Mouse (Mus musculus) splenic B cell, adult 2 months (primary cell): ENCODE data around the gene Dhcr24.

ENCODE experiments used
- DNase-seq: peaks from one replicate; pipeline ENCODE4 v3.0.0-alpha.2; 2011; ENCODE audit warnings: low read depth, low spot score
- H3K27me3 ChIP-seq: 2 replicates; pipeline ENCODE4 v1.6.1; 2012; ENCODE audit warnings: mild to moderate bottlenecking, low read length, moderate library complexity, mixed read lengths; ENCODE audit not compliant: control insufficient read depth, poor library complexity, insufficient read depth, severe bottlenecking
- H3K36me3 ChIP-seq: 2 replicates; pipeline ENCODE4 v1.6.1; 2012; ENCODE audit warnings: mild to moderate bottlenecking, low read length, moderate library complexity, mixed read lengths; ENCODE audit not compliant: control insufficient read depth, poor library complexity, insufficient read depth, severe bottlenecking

The Dhcr24 gene

DNA sequence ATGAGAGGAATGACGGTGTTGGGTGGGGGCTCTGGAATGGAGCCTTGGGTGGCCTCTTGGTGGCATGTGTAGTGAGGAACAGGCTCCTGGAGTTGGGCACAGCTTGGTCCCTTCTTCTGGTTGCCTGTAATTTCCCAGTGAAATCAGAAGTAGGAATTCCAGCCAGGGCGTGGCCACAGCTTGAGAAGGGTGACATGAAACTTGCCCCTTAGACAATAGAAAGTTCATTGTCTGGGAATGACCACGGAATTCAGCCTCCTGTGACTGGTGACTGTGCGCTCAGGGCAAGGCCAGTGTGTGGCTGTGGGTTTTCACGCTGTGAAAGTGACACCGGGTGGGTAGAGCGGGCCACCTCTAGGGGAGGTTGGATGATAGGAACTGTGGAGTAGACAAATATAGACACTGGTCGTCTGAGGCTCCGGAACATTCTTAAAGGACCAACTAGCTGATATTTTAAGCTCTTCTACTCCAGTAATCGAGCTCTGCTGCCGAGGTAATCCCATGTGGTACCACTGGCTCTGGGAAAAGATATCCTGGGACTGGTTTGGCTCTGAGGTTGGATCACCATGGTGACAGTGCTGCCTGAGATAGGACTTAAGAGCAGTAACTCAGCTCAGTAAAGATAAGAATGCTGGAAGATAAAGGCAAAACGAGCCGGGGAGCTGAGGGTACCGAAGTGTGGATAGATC is 20.5 kb downstream of the Dhcr24 start:
- no peaks in the 10 kb centered on the region for H3K27me3 ChIP-seq
- H3K36me3 ChIP-seq: peaks cover 2% of the 10 kb centered on the region; the same call in 1 of the 2 replicates
- no peak for DNase-seq

DNA sequence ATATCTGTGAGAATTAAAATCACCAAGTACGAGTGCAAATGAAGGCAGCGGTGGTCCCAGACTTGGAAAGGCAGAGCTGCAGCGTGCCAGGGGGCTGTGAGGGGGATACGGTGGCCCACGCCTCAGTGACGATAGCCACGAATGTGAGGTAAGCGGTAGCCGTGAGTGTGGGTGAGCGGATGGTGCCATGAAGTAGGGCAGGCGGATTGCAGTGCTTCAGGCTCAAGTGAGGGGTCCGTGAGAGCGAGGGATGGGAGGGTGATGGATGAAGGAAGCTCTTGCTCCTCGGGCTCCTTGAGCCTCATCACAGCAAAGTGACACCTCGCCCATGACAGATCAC is 21.0 kb downstream of the Dhcr24 start:
- peaks cover 2% of the 10 kb centered on the region; the same call in 1 of the 2 replicates for H3K36me3 ChIP-seq
- no peaks in the 10 kb centered on the region for H3K27me3 ChIP-seq
- no peak for DNase-seq

DNA sequence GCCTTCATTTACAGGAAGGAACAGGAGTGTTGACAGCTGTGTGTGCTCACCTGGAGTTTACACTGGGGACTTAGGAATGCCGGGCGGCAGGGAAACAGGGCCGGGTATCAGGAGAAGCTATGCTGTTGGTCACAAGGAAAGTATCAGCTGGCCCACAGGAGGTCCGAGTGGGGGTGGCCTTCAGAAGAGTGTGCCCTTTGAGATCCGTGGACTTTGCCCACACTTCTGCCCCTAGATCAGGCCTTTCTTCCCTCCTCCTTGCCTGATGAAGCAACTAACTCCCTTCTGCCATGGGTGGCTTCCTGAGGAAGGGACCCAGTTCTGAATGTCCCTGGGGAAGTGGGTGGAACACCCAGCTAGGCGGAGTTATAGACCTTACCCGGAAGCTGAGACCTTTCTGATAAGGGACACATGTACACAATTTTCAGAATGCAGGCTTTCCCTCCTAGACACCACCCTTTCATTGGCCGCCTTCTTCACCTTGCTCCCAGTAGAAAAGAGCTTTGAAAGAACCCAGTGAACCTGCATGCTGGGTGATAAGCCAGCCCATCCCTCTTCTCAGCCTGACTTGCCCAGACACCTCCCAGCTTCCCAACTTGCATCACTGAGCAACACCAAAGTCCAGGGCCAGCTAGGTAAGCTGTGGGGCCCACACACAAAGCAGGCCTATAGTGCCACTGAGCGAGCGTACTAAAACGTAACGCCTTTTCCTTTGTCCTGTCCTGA is 21.8 kb downstream of the Dhcr24 start:
- Histone ChIP-seq H3K27me3 (no peaks in the 10 kb centered on the region), H3K36me3 (peaks cover 2% of the 10 kb centered on the region; the same call in 1 of the 2 replicates)
- DNase-seq: no peak

DNA sequence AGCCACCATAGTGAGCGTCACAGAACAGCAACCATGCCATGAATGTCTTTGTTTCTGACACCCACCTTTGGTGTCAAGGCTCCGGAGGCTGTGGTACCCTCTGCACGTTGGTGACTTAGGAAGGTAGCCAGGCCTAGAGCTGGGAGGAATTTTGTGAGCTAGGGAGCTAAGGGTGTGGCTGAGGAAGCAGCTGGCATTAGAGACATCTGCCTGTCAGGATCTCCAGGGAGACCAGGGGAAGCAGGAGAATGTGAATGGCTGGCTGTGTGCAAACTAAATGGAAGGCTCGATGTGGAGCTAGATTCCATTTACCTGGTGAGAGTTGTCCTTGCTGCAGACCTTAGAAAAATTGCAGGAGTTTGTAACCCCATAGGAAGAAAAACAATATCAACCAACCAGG is 23.8 kb downstream of the Dhcr24 start:
- Histone ChIP-seq H3K27me3 (no peaks in the 10 kb centered on the region), H3K36me3 (peaks cover 1% of the 10 kb centered on the region; the same call in 1 of the 2 replicates)

DNA sequence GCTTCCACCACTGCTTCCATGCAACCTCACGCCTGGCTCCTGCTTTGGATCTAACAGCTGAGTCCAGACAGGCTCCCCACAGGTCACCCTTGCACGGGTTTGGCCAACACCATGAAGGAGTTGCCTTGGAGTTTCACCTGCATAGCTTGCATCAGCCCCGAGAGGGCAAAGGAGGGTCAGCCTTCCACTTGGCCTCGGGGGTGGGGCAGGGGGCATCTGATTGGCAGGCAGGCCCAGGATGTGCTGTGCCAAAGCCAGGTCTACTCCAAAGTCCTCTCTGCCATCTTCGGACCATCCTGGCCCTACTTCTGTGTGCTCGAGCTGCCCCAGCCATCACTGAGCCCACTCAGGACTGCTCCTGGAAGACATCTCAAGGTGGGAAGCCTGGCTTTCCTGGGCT is 26.2 kb downstream of the Dhcr24 start:
- no peaks in the 10 kb centered on the region for H3K36me3 ChIP-seq

More for the DNA sequence above, 23.8 kb downstream of the Dhcr24 start:
- no peak for DNase-seq

DNA sequence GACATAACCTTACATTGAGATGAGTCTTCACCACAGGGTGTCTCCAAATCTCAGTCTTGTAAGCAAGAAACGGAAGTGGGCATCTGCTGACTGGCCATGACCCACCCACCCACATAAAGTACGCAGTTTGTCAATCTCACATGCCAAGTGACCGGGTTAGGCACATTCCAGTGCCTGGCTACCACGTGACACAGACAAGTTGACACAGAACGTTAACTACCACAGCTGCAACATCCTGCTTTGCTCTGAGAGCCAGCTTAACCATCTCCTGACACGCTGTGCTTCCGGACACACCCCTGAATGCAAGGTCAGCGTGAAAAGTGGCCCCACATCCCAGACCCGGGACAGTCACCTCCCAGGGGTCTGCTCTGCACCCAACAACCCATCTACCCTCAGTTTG is 29.3 kb downstream of the Dhcr24 start:
- Histone ChIP-seq H3K27me3 (no peaks in the 10 kb centered on the region), H3K36me3 (no peaks in the 10 kb centered on the region)
- DNase-seq: peak; percentile 69

More for the DNA sequence above, 26.2 kb downstream of the Dhcr24 start:
- H3K27me3 ChIP-seq: no peaks in the 10 kb centered on the region
- DNase-seq: no peak

DNA sequence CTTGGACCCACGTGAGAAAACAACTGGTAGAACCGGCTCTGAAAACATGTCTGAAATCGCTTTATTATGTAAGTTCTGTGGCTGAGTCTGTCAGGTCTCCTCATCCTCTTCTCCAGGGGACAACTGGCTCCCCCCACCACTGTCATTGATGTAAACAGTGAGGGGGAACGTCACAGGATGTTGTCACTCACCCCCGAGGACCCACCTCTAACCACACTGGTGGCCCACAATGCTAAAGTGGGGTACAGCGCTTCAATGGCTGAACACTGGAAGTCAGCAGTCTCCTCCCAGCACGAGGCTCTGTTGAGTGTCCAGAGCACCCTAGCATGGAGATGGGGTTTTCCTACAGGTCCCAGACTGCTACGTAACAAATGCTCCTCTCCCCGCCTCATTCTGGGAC is 30.0 kb downstream of the Dhcr24 start:
- Histone ChIP-seq H3K27me3 (no peaks in the 10 kb centered on the region), H3K36me3 (no peaks in the 10 kb centered on the region)
- peak; percentile 52 for DNase-seq

DNA sequence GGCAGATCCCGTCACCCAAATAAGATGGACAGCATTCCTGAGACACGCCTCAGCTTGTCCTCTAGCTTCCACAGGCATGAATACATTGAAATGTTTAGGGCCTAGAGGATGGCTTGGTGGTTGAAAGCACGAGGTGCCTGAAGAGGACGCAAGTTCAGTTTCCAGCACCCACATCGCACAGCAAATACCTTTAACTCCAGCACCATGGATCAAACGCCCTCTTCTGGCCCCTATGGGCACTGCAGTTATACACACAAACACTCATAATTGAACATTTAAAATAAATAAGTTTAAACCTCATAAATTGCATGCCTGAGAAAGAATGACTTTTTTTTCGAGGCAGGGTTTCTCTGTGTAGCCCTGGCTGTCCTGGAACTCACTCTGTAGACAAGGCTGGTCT is 32.8 kb downstream of the Dhcr24 start:
- Histone ChIP-seq H3K27me3 (no peaks in the 10 kb centered on the region), H3K36me3 (no peaks in the 10 kb centered on the region)
- peak; percentile 21 for DNase-seq

DNA sequence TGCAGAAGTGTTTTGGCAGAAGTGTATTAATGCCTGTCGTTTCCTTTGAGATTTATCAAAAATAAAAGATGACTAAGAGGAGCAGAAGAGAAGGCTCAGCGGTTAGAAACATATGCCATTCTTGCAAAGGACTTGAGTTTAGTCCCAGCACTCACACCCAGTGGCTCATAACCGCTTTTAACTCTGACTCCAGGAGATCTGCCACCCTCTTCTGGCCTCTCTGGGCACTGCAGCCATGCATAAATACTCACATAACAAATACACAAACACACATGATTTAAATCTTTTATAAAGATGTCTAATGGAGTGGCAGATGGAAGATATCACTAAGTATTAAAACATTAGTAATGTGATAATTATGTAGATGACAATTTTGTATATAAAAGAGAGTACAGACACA is 35.4 kb downstream of the Dhcr24 start:
- Histone ChIP-seq H3K36me3 (no peaks in the 10 kb centered on the region), H3K27me3 (no peaks in the 10 kb centered on the region)
- DNase-seq: no peak

DNA sequence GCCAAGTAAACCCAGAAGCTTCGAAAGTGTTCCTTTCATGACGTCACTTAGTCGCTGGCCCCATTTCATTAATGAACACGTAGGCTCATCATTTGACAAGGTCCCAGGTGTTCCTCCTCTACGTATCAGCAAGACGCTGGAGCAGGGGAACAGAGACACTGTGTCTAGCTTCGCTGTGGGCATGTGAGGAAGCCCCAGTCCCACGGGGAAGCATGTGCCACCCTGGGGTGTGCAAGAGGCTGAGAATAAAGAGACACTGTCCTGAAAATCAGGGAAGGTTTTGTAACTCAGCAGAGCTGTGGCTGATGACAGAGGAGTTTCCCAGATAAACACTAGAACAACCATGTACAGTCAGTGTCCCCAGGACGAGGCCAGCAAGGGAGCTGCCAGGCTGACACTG is 36.2 kb downstream of the Dhcr24 start:
- DNase-seq: no peak
- no peaks in the 10 kb centered on the region for H3K27me3 ChIP-seq

DNA sequence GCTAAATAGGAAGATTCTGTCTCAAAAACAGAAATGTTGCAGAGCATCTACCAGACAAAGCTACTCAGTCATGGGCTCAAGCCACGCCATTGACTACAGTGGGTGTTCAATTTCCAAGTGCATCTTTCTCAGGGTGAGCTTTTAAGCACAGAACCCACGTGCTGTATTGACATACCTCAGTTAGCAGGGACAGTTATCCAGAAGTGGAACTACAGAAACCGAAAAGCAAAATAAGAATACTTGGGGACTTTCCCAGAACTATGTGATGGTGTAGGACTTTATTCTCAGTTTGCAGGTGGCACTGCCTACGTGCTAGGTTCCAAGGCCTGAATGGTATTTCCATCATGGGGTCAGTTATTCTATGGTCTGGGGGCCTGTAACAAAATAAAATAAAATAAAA is 36.9 kb downstream of the Dhcr24 start:
- DNase-seq: no peak
- no peaks in the 10 kb centered on the region for H3K36me3 ChIP-seq

More for the DNA sequence above, 36.2 kb downstream of the Dhcr24 start:
- no peaks in the 10 kb centered on the region for H3K36me3 ChIP-seq

DNA sequence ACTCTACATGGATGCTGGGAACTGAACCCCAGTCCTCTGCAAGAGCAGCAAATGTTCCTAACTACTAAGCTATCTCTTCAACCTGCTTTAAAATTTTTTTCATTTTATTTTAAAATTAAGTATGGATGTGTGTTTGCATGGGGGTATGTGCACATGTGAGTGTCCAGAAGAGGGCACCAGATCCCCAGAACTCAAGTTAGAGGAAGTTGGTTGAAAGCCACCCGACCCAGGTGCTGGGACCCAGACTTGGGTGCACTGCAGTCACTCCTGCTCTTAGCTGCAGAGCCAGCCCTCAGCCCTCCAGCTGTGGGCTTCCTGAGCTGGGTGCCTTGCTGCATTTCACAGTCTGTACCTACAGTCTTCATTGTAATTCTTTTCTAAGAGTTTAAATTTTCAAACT is 38.6 kb downstream of the Dhcr24 start:
- H3K36me3 ChIP-seq: no peaks in the 10 kb centered on the region
- no peaks in the 10 kb centered on the region for H3K27me3 ChIP-seq
- peak; percentile 17 for DNase-seq

More for the DNA sequence above, 36.9 kb downstream of the Dhcr24 start:
- no peaks in the 10 kb centered on the region for H3K27me3 ChIP-seq

DNA sequence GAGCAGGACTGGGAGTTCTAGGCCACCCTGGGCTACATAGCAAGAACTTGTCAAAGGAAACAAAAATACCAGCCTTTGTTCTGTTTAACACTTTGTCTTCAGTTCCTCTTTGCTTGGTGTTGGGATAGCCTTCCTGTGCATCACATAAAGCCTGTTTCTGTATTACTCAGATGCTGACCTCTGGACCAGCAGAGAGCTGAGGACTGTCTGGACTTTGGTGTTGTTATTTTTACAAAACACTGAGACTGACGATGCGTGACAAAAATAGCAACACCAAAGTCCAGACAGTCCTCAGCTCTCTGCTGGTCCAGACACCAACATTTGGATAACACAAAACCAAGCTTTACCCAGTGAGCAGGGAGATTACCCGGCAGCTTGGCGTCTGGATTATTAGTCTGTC is 39.9 kb downstream of the Dhcr24 start:
- H3K27me3 ChIP-seq: no peaks in the 10 kb centered on the region
- H3K36me3 ChIP-seq: no peaks in the 10 kb centered on the region
- no peak for DNase-seq

DNA sequence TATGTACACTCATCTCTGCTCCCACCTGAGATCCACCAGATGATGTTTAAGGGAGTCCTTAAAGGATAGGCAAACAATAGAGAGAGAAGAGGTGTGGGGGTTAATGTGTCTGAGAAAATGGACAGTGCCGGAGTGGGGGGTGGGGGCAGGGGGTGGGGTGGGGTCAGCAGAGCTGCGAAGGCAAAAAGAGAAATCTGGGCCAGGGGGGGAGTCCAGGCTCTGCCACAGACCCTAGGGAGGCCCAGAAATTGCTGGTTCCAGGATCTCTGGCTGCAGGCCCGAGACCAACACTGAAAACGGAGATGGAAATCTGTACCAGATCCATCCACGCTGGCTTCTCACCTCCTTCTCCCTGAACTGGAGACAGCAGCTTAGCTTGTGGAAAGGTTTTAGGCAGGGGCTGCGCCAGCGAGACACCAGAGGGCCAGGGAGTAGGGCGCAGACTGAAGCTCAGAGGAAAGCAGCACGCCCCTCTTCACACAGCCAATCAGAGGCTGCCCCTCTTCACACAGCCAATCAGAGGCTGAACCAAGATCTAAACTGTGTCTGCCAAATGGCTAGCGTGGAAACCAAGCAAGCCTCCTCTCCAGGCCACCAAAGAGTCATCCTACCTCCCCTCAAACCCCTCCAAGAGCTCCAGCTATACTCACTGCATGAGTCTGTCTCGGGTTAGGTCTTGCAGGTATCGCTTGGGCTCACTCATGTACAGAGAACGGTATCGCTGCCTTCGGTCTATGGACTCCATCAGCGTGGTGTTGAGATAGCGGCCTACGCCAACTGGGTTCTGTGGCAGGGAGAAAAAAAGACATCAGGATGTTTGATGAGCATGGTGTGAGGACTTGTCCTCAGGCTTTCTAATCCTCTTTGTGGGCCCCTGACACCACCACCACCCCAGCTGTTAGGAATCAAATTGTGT is 46.1 kb downstream of the Dhcr24 start:
- Histone ChIP-seq H3K36me3 (no peaks in the 10 kb centered on the region), H3K27me3 (no peaks in the 10 kb centered on the region)
- no peak for DNase-seq

DNA sequence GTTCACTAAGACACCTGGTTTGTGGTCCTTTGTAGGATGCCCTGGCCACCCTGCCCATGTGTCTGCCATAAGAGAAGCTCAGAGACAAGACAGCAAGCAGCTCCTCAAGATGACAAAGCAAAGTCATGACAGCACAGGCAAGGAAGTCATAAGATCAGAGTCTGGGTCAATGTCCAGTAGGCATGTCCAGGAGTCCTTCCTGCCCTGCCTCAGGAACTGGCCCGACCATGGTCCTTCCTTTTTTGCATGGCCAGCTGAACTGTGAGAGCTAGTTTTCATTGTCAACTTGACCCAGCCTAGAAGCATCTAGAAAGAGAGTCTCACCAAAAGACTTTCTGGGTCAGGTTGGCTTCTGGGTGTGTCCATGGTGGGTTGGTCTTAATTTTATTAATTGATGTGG is 47.1 kb downstream of the Dhcr24 start:
- no peak for DNase-seq
- H3K36me3 ChIP-seq: no peaks in the 10 kb centered on the region
- no peaks in the 10 kb centered on the region for H3K27me3 ChIP-seq
